Mouse (Mus musculus) 416B (cell line): ENCODE measurements at regions not wholly inside any gene's neighbourhood (a gene's known extent, or its start where the extent isn't known, plus 50 kb on each side); places are given as distances from the start of the nearest gene placed in this dataset.

ENCODE experiments used
- DNase-seq: peaks from one replicate; pipeline ENCODE4 v3.0.0; 2011; ENCODE audit warnings: low read depth

DNA sequence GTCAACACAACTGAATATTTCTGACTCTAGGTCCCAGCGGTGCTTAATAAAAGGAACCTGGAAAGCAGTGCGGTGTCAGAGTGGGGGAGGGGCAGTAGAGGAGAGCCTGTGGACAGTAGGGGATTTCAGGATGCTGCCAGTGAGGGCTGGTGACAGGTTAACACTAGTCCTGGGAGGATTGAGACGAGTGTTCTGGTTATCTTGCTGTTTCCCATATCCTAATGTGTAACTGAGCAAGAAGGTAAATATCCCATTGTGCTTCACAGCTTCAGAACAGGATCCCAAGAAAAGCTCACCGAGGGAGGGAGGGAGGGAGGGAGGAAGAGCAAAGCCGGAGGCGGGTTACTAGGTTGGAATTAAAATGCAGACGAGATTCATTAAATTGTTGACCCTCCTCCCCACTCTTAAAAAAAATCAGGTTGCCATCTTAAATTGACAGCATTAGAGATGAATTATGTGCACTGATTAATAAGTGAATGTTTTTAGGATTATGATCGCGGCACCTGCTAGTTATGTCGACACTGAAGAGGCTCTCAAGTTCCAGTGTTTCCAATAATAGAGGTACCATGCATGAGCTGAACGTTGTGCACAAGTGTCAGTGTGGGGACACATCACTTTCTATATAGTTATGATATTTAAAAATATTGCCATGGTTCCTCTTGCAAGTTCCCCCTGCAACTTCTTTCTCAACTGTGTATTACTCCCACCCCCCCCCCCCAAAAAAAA, 1053.3 kb downstream of the 5730522E02Rik start:
- no peak for DNase-seq

DNA sequence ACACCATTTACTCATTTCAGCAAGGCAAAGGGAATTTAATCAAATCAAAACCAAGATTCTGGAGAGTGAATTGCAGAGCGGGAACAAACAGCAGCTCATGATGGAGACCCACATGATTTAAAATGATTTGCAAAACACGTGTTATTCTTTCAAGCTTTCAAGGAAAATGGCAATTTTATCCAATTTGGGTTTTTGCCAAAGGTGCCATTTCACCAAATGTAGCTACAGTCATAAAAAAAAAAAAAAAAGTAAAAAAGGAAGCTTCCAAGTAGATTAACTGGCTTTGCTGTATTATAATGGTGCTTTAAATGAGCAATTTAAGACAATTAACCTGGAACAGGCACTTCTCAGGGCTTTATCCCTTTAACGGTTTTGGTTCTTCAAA, 1052.7 kb downstream of the 5730522E02Rik start:
- DNase-seq = no peak

DNA sequence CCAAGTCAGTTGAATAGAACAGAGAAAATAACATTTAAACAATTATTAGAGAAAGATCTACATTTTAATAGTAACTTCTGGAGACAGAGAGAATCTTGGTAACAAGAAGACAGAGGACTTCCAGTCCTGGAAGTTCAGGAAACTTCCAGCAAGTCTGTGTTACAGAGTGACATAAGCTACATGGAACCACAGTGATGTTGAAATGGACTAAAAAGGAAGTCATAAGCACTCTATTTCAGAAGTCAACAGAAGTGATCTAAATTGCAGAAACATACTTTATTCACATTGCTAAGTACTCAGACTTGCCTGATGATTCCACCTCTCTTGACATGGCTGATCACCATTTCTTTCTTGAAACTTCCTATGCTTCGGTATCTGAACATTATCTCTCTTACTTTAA, 1051.7 kb downstream of the 5730522E02Rik start:
- DNase-seq = no peak

DNA sequence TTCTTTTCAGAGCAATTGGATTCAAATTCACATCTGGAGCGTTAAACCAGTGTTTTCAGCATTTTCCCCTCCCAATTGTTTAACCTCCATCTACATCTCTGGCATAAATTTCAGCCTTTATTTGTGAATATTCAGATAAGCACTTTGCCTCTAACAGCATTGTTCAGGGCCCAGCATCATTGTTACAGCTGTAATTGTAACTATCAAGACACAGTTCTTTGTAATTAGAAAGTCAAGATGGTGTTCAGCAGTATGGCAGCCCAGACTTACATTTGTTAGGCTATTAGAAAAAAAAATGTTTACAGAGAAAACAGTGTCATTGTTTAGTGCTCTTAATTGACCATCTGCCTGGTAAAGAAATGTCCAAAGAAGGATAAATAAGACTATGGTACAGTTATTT, 1042.6 kb downstream of the 5730522E02Rik start:
- no peak for DNase-seq

DNA sequence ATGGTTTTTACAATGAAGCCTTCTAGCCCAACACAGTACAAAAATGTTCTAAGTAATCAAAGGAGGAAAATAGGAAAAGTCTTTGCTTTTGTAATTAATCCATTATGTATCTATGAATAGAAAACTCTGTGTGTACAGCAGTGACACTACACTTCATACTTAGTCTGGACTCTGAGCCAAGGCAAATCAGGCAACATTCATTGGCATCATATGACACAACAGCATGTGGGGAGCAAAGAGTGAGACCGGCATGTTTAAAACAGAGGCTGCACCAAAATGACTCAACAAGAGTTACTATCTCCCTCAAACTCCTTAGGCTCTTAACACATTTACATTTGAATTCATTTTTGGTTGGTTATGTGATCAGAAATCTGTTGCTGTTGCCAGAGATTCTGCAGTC, 1039.5 kb downstream of the 5730522E02Rik start:
- no peak for DNase-seq
